Mouse (Mus musculus) limb, embryonic 15.5 days (tissue): ENCODE measurements around the gene Hoxd9. TPM values are rescaled to one million over a fixed set of nuclear protein-coding genes. Genes with fewer than 3 reads are reported as not detected.

Experiments
- ATAC-seq: fragments of 200-750 bp; cut with Nextera tagmentation; 2 replicates; pipeline ENCODE4 v1.8.0; 2017; ENCODE audit warnings: low read depth, moderate TSS enrichment; ENCODE audit not compliant: insufficient number of reproducible peaks, low FRiP score, low TSS enrichment
- H3K27ac ChIP-seq: fragments of 300-500 bp; sonication (generic); 2 replicates; pipeline ENCODE4 v1.5.1; 2015; ENCODE audit warnings: moderate library complexity, mild to moderate bottlenecking, inconsistent platforms
- H3K27me3 ChIP-seq: fragments of 300-500 bp; sonication (generic); 2 replicates; pipeline ENCODE4 v1.6.1; 2015; ENCODE audit warnings: inconsistent platforms
- H3K36me3 ChIP-seq: fragments of 300-500 bp; sonication (generic); 2 replicates; pipeline ENCODE4 v1.6.1; 2015; ENCODE audit warnings: inconsistent platforms
- H3K4me1 ChIP-seq: fragments of 300-500 bp; sonication (generic); 2 replicates; pipeline ENCODE4 v1.6.1; 2015; ENCODE audit warnings: inconsistent platforms
- H3K4me2 ChIP-seq: fragments of 300-500 bp; sonication (generic); 2 replicates; pipeline ENCODE4 v1.6.1; 2015; ENCODE audit warnings: mild to moderate bottlenecking, inconsistent platforms
- H3K4me3 ChIP-seq: fragments of 300-500 bp; sonication (generic); 2 replicates; pipeline ENCODE4 v1.5.1; 2015; ENCODE audit warnings: mild to moderate bottlenecking, inconsistent platforms
- H3K9ac ChIP-seq: fragments of 300-500 bp; sonication (generic); 2 replicates; pipeline ENCODE4 v1.6.1; 2015; ENCODE audit warnings: inconsistent platforms
- H3K9me3 ChIP-seq: fragments of 300-500 bp; sonication (generic); 2 replicates; pipeline ENCODE4 v1.6.1; 2016; ENCODE audit warnings: inconsistent platforms
- WGBS: fragments of 180-500 bp; shearing (Covaris S2); methylation state at CpG from one replicate; pipeline ENCODE4 v1.1.7; 2015; 5-methylcytosine and 5-hydroxymethylcytosine counted together
- polyA plus RNA-seq: library from polyadenylated mRNA; unstranded; fragments of >200 nt; fragmentation: Nextera tagmentation; extraction: Ambion mirVana; gene quantifications from 2 replicates; pipeline ENCODE4 v1.2.1, GENCODE M21; 2015

Gene Hoxd9
- polyA plus RNA-seq, 1 experiment from 2014 or later = 7.1 TPM

GRCm38 (mm10) chr2:74713239-74714150 is 16.0 kb downstream of the Hoxd9 start:
- peaks cover 97% of the 10 kb centered on the region for H3K27me3 ChIP-seq
- H3K4me1 ChIP-seq = peaks cover 25% of the 10 kb centered on the region
- no peak overlapping the region for H3K4me3 ChIP-seq
- H3K4me2 ChIP-seq = peak overlapping the region; percentile 19; the same call in 1 of the 2 replicates
- no peak overlapping the region for H3K27ac ChIP-seq
- H3K36me3 ChIP-seq = no peaks in the 10 kb centered on the region
- 11% methylated on average over 19 of the region's 19 CpGs for WGBS
- H3K9ac ChIP-seq = no peak overlapping the region
- no peaks in the 10 kb centered on the region for H3K9me3 ChIP-seq
- ATAC-seq = no peak

GRCm38 (mm10) chr2:74714156-74714789 is 16.7 kb downstream of the Hoxd9 start:
- H3K9ac ChIP-seq = no peak overlapping the region
- H3K36me3 ChIP-seq = no peaks in the 10 kb centered on the region
- peaks cover 97% of the 10 kb centered on the region for H3K27me3 ChIP-seq
- no peaks in the 10 kb centered on the region for H3K9me3 ChIP-seq
- WGBS = 11% methylated on average over 18 of the region's 18 CpGs
- ATAC-seq = no peak
- H3K4me2 ChIP-seq = peak overlapping the region; percentile 19
- H3K4me1 ChIP-seq = peaks cover 25% of the 10 kb centered on the region
- peak overlapping the region; percentile 38; the same call in 1 of the 2 replicates for H3K27ac ChIP-seq
- peak overlapping the region; percentile 4; the same call in 1 of the 2 replicates for H3K4me3 ChIP-seq

- Histone ChIP-seq H3K27me3 (peaks cover 97% of the 10 kb centered on the region), H3K9me3 (no peaks in the 10 kb centered on the region), H3K4me3 (0 out of 2 replicates have a peak overlapping the region, but pooled peaks have one; percentile 4), H3K9ac (no peak overlapping the region), H3K36me3 (no peaks in the 10 kb centered on the region), H3K4me1 (peaks cover 25% of the 10 kb centered on the region), H3K27ac (no peak overlapping the region), H3K4me2 (peak overlapping the region; percentile 19; the same call in 1 of the 2 replicates)
- WGBS = 7% methylated on average over 14 of the region's 14 CpGs
- ATAC-seq = no peak
Measured at GRCm38 (mm10) chr2:74714881-74715280, 17.4 kb downstream of the Hoxd9 start.

- ATAC-seq = peak; percentile 76
- Histone ChIP-seq H3K4me3 (peak overlapping the region; percentile 29), H3K4me1 (peaks cover 25% of the 10 kb centered on the region), H3K27me3 (peaks cover 97% of the 10 kb centered on the region), H3K9me3 (no peaks in the 10 kb centered on the region), H3K36me3 (no peaks in the 10 kb centered on the region), H3K27ac (no peak overlapping the region), H3K4me2 (peak overlapping the region; percentile 49), H3K9ac (no peak overlapping the region)
- WGBS = 5% methylated on average over 26 of the region's 26 CpGs
Measured at GRCm38 (mm10) chr2:74715504-74716241, 18.1 kb downstream of the Hoxd9 start.

- Histone ChIP-seq H3K9ac (no peak overlapping the region), H3K27ac (no peak overlapping the region), H3K4me1 (peaks cover 12% of the 10 kb centered on the region; the same call in 1 of the 2 replicates), H3K4me2 (no peak overlapping the region), H3K9me3 (no peaks in the 10 kb centered on the region), H3K36me3 (no peaks in the 10 kb centered on the region), H3K4me3 (no peak overlapping the region), H3K27me3 (peaks cover 99% of the 10 kb centered on the region)
- 35% methylated on average over 2 of the region's 2 CpGs for WGBS
- ATAC-seq = no peak
Measured at GRCm38 (mm10) chr2:74720384-74720783, 22.9 kb downstream of the Hoxd9 start.

GRCm38 (mm10) chr2:74720955-74721491 is 23.5 kb downstream of the Hoxd9 start:
- Histone ChIP-seq H3K36me3 (no peaks in the 10 kb centered on the region), H3K27ac (no peak overlapping the region), H3K4me2 (no peak overlapping the region), H3K9me3 (no peaks in the 10 kb centered on the region), H3K9ac (no peak overlapping the region), H3K4me3 (no peak overlapping the region), H3K4me1 (peaks cover 6% of the 10 kb centered on the region; the same call in 1 of the 2 replicates), H3K27me3 (peaks cover 99% of the 10 kb centered on the region)
- WGBS = 19% methylated on average over 5 of the region's 5 CpGs
- no peak for ATAC-seq

GRCm38 (mm10) chr2:74721882-74722281 is 24.4 kb downstream of the Hoxd9 start:
- peaks cover 99% of the 10 kb centered on the region for H3K27me3 ChIP-seq
- H3K4me3 ChIP-seq = no peak overlapping the region
- H3K4me2 ChIP-seq = no peak overlapping the region
- H3K4me1 ChIP-seq = peaks cover 4% of the 10 kb centered on the region; the same call in 1 of the 2 replicates
- no peaks in the 10 kb centered on the region for H3K36me3 ChIP-seq
- H3K9me3 ChIP-seq = no peaks in the 10 kb centered on the region
- no peak overlapping the region for H3K9ac ChIP-seq
- ATAC-seq = no peak
- H3K27ac ChIP-seq = no peak overlapping the region
- WGBS = 5% methylated on average over 6 of the region's 6 CpGs

- peaks cover 99% of the 10 kb centered on the region for H3K27me3 ChIP-seq
- no peaks in the 10 kb centered on the region for H3K36me3 ChIP-seq
- no peak overlapping the region for H3K9ac ChIP-seq
- peaks cover 13% of the 10 kb centered on the region for H3K4me1 ChIP-seq
- H3K4me2 ChIP-seq = no peak overlapping the region
- WGBS = 34% methylated on average over 8 of the region's 8 CpGs
- ATAC-seq = no peak
- H3K4me3 ChIP-seq = no peak overlapping the region
- H3K27ac ChIP-seq = no peak overlapping the region
- no peaks in the 10 kb centered on the region for H3K9me3 ChIP-seq
Measured at GRCm38 (mm10) chr2:74722949-74723348, 25.4 kb downstream of the Hoxd9 start.

GRCm38 (mm10) chr2:74724244-74725015 is 26.9 kb downstream of the Hoxd9 start:
- H3K36me3 ChIP-seq = no peaks in the 10 kb centered on the region
- peaks cover 100% of the 10 kb centered on the region for H3K27me3 ChIP-seq
- no peaks in the 10 kb centered on the region for H3K9me3 ChIP-seq
- 47% methylated on average over 7 of the region's 7 CpGs for WGBS
- H3K9ac ChIP-seq = no peak overlapping the region
- H3K4me3 ChIP-seq = no peak overlapping the region
- no peak overlapping the region for H3K27ac ChIP-seq
- peaks cover 15% of the 10 kb centered on the region for H3K4me1 ChIP-seq
- H3K4me2 ChIP-seq = no peak overlapping the region
- ATAC-seq = no peak

GRCm38 (mm10) chr2:74725171-74725570 is 27.6 kb downstream of the Hoxd9 start:
- peaks cover 15% of the 10 kb centered on the region for H3K4me1 ChIP-seq
- peaks cover 95% of the 10 kb centered on the region for H3K27me3 ChIP-seq
- no peak overlapping the region for H3K9ac ChIP-seq
- WGBS = 32% methylated on average over 17 of the region's 17 CpGs
- H3K9me3 ChIP-seq = no peaks in the 10 kb centered on the region
- H3K27ac ChIP-seq = no peak overlapping the region
- no peaks in the 10 kb centered on the region for H3K36me3 ChIP-seq
- no peak for ATAC-seq
- no peak overlapping the region for H3K4me3 ChIP-seq
- no peak overlapping the region for H3K4me2 ChIP-seq

GRCm38 (mm10) chr2:74726551-74726950 is 29.0 kb downstream of the Hoxd9 start, which contains the start of gene Gm28230:
Gm28230 (plus strand) TSS chr2:74726728.
- Histone ChIP-seq H3K27ac (no peak within 1 kb of the TSS), H3K9ac (no peak within 1 kb of the TSS), H3K9me3 (no peaks in the 10 kb centered on the region), H3K4me3 (peak within 1 kb of the TSS; percentile 33), H3K27me3 (peaks cover 95% of the 10 kb centered on the region), H3K4me2 (peak within 1 kb of the TSS; percentile 43), H3K4me1 (peaks cover 15% of the 10 kb centered on the region), H3K36me3 (no peaks in the 10 kb centered on the region)
- WGBS = 41% methylated on average over 5 of the region's 5 CpGs
- ATAC-seq = no peak
